Mouse (Mus musculus) adrenal gland, adult 8-10 months (tissue): ENCODE results near the gene Trpv3. TPM values are rescaled to one million over a fixed set of nuclear protein-coding genes. Genes with fewer than 3 reads are reported as not detected.
"Not testable (repeated sequence)": the region's sequence is repeated elsewhere in the genome, so short reads cannot be mapped to it uniquely, and the experiment has no call there.

Experiments used
- DNase-seq: peaks from one replicate; pipeline ENCODE4 v3.0.0; 2022
- total RNA-seq, 4 experiments: library from RNA; stranded (reverse); gene quantifications; 2 replicates each; pipeline ENCODE4 v1.2.4; 2022

The Trpv3 gene
- total RNA-seq, 4 experiments from 2014 or later = 0.08 to 0.15 (median 0.14) TPM

GRCm38 (mm10) chr11:73303123-73303522 is 35.9 kb downstream of the Trpv3 start:
- no peak for DNase-seq

GRCm38 (mm10) chr11:73315961-73316360 is 48.8 kb downstream of the Trpv3 start:
- DNase-seq = no peak

GRCm38 (mm10) chr11:73318581-73318980 is 51.4 kb downstream of the Trpv3 start:
- not testable (repeated sequence) for DNase-seq

GRCm38 (mm10) chr11:73321064-73321463 is 53.9 kb downstream of the Trpv3 start:
- not testable (repeated sequence) for DNase-seq

- DNase-seq = no peak
Observed at GRCm38 (mm10) chr11:73323906-73324830, 57.0 kb downstream of the Trpv3 start.

GRCm38 (mm10) chr11:73326485-73326886 is 59.3 kb downstream of the Trpv3 start:
- DNase-seq = peak; percentile 13

GRCm38 (mm10) chr11:73327361-73327760 is 60.2 kb downstream of the Trpv3 start:
- no peak for DNase-seq

GRCm38 (mm10) chr11:73329442-73329841 is 62.3 kb downstream of the Trpv3 start, which contains the start of the genes Aspa, Gm49340 and Spata22:
TSS of gene Aspa (minus strand) at chr11:73329596.
TSS of gene Gm49340 (plus strand) at chr11:73329741.
TSS of gene Spata22 (plus strand) at chr11:73329741.
- DNase-seq = no peak

GRCm38 (mm10) chr11:73333357-73333756 is 66.2 kb downstream of the Trpv3 start:
- no peak for DNase-seq

- DNase-seq = no peak
Observed at GRCm38 (mm10) chr11:73336919-73337318, 69.7 kb downstream of the Trpv3 start.

Other genes with a start within 250 kb of the Trpv3 start
- gene Camkk1, start 248.4 kb upstream of the Trpv3 start, total RNA-seq = 10 to 100 TPM in 2 of 4 experiments, 1 to 10 TPM in 2; 4.9 to 16.6 (median 10.8) TPM
- gene Ncbp3, start 219.6 kb upstream of the Trpv3 start, total RNA-seq = 10 to 100 TPM; 11.7 to 19.3 (median 14.4) TPM
- under 1 TPM; 0.49 to 0.91 (median 0.60) TPM for gene Itgae, start 176.8 kb upstream of the Trpv3 start, total RNA-seq
- under 1 TPM; 0.26 to 0.71 (median 0.49) TPM for gene Haspin, start 129.1 kb upstream of the Trpv3 start, total RNA-seq
- gene P2rx5, start 107.0 kb upstream of the Trpv3 start, total RNA-seq = 1 to 10 TPM; 2.2 to 5.2 (median 2.6) TPM
- gene Emc6, start 90.4 kb upstream of the Trpv3 start, total RNA-seq = 10 to 100 TPM; 47.4 to 77.6 (median 63.9) TPM
- gene Tax1bp3, start 90.3 kb upstream of the Trpv3 start, total RNA-seq = 100 to 1,000 TPM in 1 of 4 experiments, 10 to 100 TPM in 3; 61.0 to 105 (median 84.6) TPM
- gene Ctns, start 68.3 kb upstream of the Trpv3 start, total RNA-seq = 10 to 100 TPM; 15.3 to 26.2 (median 20.2) TPM
- 10 to 100 TPM; 12.0 to 19.3 (median 14.2) TPM for gene Shpk, start 67.9 kb upstream of the Trpv3 start, total RNA-seq
- gene Trpv1, start 33.1 kb upstream of the Trpv3 start, total RNA-seq = under 1 TPM in 2 of 4 experiments, not detected in 2; 0.20 to 0.81 TPM
- gene Aspa, start 62.2 kb downstream of the Trpv3 start, total RNA-seq = 10 to 100 TPM in 1 of 4 experiments, 1 to 10 TPM in 3; 5.7 to 12.9 (median 7.3) TPM
- gene Gm49340, start 62.4 kb downstream of the Trpv3 start, total RNA-seq = not detected
- under 1 TPM in 3 of 4 experiments, not detected in 1; 0.38 to 0.67 (median 0.52) TPM for gene Spata22, start 62.4 kb downstream of the Trpv3 start, total RNA-seq
- not detected for gene Olfr20, start 83.4 kb downstream of the Trpv3 start, total RNA-seq
- not detected for gene Olfr376, start 103.9 kb downstream of the Trpv3 start, total RNA-seq
- gene Olfr1, start 132.2 kb downstream of the Trpv3 start, total RNA-seq = not detected
- not detected for gene Olfr378, start 161.1 kb downstream of the Trpv3 start, total RNA-seq
- not detected for gene Olfr380, start 190.1 kb downstream of the Trpv3 start, total RNA-seq
- gene Olfr381, start 224.2 kb downstream of the Trpv3 start, total RNA-seq = not detected
- not detected for gene Olfr382, start 249.8 kb downstream of the Trpv3 start, total RNA-seq